Mouse (Mus musculus): Measurements from ENCODE around the gene Ccdc116. TPM values are rescaled to one million over a fixed set of nuclear protein-coding genes. Genes with fewer than 3 reads are reported as not detected.
"Not testable (repeated sequence)": the region's sequence is repeated elsewhere in the genome, so short reads cannot be mapped to it uniquely, and the experiment has no call there.

Ccdc116 gene
- total RNA-seq (2022), result under 1 TPM in 1 of 4 experiments, not detected in 3; 0.10 TPM

DNA sequence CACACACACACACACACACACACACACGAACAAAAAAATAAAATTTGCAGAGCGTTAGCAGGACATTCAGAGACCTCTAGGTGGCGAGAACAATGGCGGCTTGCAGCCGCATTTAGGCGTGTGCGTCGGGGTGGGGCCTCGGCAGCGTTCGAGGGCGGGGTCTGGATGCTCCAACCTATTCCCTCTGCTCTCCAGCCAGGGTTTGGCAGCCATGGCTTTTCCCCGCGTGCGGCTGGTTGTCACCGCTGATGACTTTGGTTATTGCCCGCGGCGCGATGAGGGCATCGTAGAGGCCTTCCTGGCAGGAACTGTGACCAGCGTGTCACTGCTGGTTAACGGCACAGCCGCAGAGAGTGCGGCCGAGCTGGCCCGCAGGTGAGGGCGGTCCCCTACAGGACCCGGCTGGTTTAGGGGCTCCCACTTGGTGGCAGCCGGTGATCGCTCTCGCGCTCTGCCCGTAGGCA is at the start of gene Ccdc116:
Gene Ccdc116 (minus strand): TSS at position 458 of the 464 bp plus-strand sequence.
- DNase-seq (ENCODE audit: low spot score in 2 of 2), result peak; percentile 23 to 58

DNA sequence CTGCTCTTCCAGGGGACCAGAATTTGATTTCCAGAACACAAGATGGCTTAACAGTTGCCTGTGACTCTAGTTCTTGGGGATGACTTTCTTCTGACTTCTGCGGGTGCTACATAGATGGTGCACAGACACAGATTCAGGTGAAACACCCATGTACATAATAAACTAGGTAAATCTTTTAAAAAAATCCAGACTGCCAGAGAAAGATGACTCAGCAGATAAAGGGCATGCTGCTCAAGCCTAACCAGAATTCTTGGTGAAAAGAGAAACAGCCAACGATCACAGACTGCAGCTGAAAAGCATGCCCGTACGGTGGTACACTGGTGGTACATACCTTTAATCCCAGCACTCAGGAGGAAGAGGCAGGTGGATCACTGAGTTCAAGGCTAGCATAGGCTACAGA is 46.8 kb upstream of the Ccdc116 start:
- DNase-seq (ENCODE audit: low spot score in 2 of 2), result no peak

- no peak for DNase-seq (ENCODE audit: low spot score in 2 of 2)
These were observed 38.4 kb upstream of the Ccdc116 start for GRCm38 (mm10) chr16:17185475-17185874.

GRCm38 (mm10) chr16:17183003-17183402 is 36.0 kb upstream of the Ccdc116 start:
- DNase-seq (ENCODE audit: low spot score in 2 of 2), result peak; percentile 4 to 22

DNA sequence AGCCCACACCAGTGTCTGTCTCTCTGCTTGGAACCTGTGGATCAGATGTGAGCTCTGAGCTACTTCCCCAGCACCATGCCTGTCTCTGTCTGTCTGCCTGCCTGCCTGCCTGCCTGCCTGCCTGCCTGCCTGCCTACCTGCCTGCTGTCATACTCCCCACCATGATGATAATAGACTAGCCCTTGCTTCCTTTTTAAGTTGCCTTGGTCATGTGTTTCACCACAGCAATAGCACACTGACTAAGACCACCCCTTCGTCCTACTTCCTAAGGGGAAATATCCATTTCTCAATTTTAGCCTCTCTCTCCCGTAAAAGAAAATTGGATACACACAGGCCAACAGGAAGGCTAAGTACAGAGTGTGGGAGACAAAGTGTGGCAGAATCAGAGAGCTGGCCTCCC is 35.1 kb upstream of the Ccdc116 start:
- DNase-seq (ENCODE audit: low spot score in 2 of 2), result no peak

DNA sequence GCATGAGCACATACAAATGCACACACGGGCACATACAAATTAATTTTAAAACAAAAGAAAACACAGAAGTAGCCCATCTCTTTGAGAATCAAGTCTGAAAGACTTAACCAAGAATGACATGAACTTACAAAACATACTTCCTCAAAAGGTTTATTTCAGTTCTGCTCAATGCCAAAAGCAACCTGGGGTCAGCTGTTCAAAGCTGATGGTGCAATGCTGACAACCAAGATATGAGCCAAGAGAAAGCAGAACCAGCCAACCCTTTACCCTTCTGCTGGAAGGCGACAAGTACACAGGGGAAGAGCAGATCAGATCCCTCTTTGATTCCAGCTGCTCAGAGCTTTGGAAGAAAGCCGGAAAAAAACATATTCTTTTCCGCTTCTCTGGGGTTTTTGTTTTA is 34.4 kb upstream of the Ccdc116 start:
- peak in 1 of 2 experiments; percentile 17 for DNase-seq (ENCODE audit: low spot score in 2 of 2)

DNA sequence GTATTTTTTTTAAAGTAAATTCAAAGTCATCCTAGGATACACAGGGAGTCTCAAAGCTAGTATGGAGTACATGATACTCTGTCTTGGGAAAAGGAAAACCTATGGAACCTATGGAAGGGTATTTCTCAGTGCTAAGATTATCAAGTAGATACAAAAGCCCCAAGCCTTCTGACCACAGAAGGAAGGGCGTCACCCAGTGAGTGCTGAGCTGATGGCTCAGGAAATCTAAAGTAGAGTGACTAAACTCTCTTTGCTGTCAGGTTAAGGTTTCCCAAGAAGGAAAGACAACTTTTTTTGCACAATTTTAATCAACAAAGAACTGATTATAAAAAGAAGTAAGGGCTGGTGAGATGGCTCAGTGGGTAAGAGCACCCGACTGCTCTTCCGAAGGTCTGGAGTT is 32.7 kb upstream of the Ccdc116 start:
- no peak for DNase-seq (ENCODE audit: low spot score in 2 of 2)

DNA sequence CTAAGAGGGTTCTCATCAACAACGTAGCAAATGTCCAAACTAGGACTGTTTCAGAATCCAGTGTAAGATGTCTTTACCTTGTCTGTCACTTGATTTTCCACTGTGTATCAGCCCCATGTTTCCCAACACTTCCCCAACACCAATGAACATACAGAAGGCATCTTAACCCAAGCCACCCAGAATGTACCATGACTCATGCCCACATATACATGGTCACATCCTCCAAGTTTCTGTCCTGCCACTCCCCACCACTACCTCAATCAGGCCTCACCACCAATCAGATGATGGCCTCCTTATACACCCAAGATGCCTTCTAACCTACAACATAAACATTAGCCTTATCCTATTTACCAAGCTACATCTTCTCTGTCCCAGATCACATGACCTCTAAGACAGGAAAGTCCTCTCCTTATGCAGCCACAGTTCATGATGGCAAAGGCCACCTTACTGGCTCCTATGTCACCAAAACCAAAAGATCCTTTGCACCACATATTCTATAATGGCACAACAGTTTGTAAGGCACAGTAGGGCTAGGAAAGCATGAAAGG is 30.7 kb upstream of the Ccdc116 start:
- DNase-seq (ENCODE audit: low spot score in 2 of 2), result no peak

GRCm38 (mm10) chr16:17175765-17176164 is 28.7 kb upstream of the Ccdc116 start:
- no peak for DNase-seq (ENCODE audit: low spot score in 2 of 2)

- DNase-seq (ENCODE audit: low spot score in 2 of 2), result no peak
These were observed 21.0 kb upstream of the Ccdc116 start for GRCm38 (mm10) chr16:17168049-17168448.

- no peak for DNase-seq (ENCODE audit: low spot score in 2 of 2)
These were observed 20.1 kb upstream of the Ccdc116 start for GRCm38 (mm10) chr16:17167179-17167578.

- not testable (repeated sequence) for DNase-seq (ENCODE audit: low spot score in 2 of 2)
These were observed 18.4 kb upstream of the Ccdc116 start for GRCm38 (mm10) chr16:17165478-17165877.

GRCm38 (mm10) chr16:17154346-17154745 is 7.3 kb upstream of the Ccdc116 start:
- no peak for DNase-seq (ENCODE audit: low spot score in 2 of 2)

DNA sequence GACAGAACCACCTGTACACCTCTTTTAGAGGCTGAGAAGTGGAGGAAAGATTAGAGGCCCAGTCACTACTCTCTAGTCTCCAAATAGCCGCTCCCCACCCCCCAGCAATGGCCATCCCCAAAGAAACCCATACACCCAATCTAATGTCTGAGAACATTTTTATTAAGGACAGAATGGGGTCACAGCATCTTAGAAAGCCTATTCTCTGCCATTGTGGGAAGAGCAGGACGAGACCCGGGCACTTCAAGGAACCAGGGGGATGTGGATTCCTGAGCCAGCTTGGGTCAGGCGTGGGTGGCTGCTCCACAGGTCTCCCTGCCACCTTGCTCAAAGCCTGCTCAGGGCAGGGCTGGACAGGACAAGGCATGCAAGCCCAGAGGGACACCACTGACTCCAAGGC is 4.8 kb upstream of the Ccdc116 start:
- DNase-seq (ENCODE audit: low spot score in 2 of 2), result no peak

GRCm38 (mm10) chr16:17150520-17151258 is 3.7 kb upstream of the Ccdc116 start:
- DNase-seq (ENCODE audit: low spot score in 2 of 2), result no peak

- DNase-seq (ENCODE audit: low spot score in 2 of 2), result no peak
These were observed 1.1 kb upstream of the Ccdc116 start for GRCm38 (mm10) chr16:17148084-17148483.

GRCm38 (mm10) chr16:17147391-17147929 is 431 bp upstream of the Ccdc116 start:
- DNase-seq (ENCODE audit: low spot score in 2 of 2), result no peak

GRCm38 (mm10) chr16:17144339-17144738 is 2.7 kb downstream of the Ccdc116 start, which contains the start of gene Ydjc:
Gene Ydjc, plus strand, starts transcription at chr16:17144621.
- DNase-seq (ENCODE audit: low spot score in 2 of 2), result no peak

DNA sequence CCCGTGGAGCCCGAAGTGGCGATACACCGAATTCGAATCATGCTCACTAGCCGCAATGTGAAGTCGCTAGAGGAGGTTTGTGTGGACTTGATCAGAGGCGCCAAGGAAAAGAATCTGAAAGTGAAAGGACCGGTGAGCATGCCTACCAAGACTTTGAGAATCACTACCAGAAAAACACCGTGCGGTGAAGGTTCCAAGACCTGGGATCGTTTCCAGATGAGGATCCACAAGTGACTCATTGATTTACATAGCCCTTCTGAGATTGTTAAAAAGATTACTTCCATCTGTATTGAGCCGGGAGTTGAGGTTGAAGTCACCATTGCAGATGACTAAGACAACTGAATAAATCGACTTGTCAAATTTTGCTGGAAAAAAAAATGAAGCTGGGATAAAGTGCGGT is 9.7 kb downstream of the Ccdc116 start:
- no peak for DNase-seq (ENCODE audit: low spot score in 2 of 2)

GRCm38 (mm10) chr16:17132906-17133200 is 14.2 kb downstream of the Ccdc116 start:
- no peak for DNase-seq (ENCODE audit: low spot score in 2 of 2)

- peak; percentile 96 for DNase-seq (ENCODE audit: low spot score in 2 of 2)
These were observed 14.7 kb downstream of the Ccdc116 start, which contains the start of gene Sdf2l1 for GRCm38 (mm10) chr16:17132089-17132905. Gene Sdf2l1, minus strand, starts transcription at chr16:17132383.
